Mouse (Mus musculus): ENCODE measurements at regions not wholly inside any gene's neighbourhood (a gene's known extent, or its start where the extent isn't known, plus 50 kb on each side); places are given as distances from the start of the nearest gene placed in this dataset.

- H3K27ac ChIP-seq (ENCODE audit: insufficient read depth, low read depth, low read length), result no peak overlapping the region
- H3K4me1 ChIP-seq (ENCODE audit: control insufficient read depth, insufficient read depth, low read length), result no peaks in the 10 kb centered on the region
- no peak for TF ChIP-seq POLR2A (IDR thresholded peaks at IDR 0.05; ENCODE audit: borderline replicate concordance, low read depth, low read length)
- TF ChIP-seq CTCF (IDR thresholded peaks at IDR 0.05; ENCODE audit: low read depth, low read length), result no peak
- H3K4me3 ChIP-seq (ENCODE audit: insufficient read depth, low read length), result no peak overlapping the region
Observed at GRCm38 (mm10) chr5:77576881-77577280, 169.0 kb upstream of the Igfbp7 start.

DNA sequence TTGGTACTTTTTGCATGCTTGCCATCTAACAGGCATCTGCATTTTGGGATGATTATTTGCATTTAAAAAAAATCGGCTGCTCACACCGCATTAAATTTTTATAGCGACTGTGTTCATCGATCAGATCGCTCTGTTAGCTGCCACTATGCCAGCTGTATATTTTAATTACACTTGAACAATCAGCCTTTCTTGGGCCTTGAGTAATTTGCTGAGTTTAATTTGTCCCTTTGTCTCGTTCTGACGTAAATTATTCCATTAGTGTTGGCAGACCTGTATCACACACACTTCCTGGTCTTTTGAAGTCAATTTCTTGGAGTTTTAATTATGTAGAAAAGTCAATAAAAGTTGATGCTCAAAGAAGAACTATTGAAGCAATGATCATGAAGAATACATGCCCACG is 167.9 kb upstream of the Igfbp7 start:
- TF ChIP-seq POLR2A (IDR thresholded peaks at IDR 0.05; ENCODE audit: borderline replicate concordance, low read depth, low read length) (no peak), CTCF (IDR thresholded peaks at IDR 0.05; ENCODE audit: low read depth, low read length) (no peak)
- H3K27ac ChIP-seq (ENCODE audit: insufficient read depth, low read depth, low read length), result no peak overlapping the region
- H3K4me1 ChIP-seq (ENCODE audit: control insufficient read depth, insufficient read depth, low read length), result no peaks in the 10 kb centered on the region
- H3K4me3 ChIP-seq (ENCODE audit: insufficient read depth, low read length), result no peak overlapping the region

GRCm38 (mm10) chr5:77570364-77570763 is 162.5 kb upstream of the Igfbp7 start:
- H3K4me3 ChIP-seq (ENCODE audit: insufficient read depth, low read length), result no peak overlapping the region
- no peak overlapping the region for H3K27ac ChIP-seq (ENCODE audit: insufficient read depth, low read depth, low read length)
- H3K4me1 ChIP-seq (ENCODE audit: control insufficient read depth, insufficient read depth, low read length), result no peaks in the 10 kb centered on the region
- TF ChIP-seq CTCF (IDR thresholded peaks at IDR 0.05; ENCODE audit: low read depth, low read length) (no peak), POLR2A (IDR thresholded peaks at IDR 0.05; ENCODE audit: borderline replicate concordance, low read depth, low read length) (no peak)

DNA sequence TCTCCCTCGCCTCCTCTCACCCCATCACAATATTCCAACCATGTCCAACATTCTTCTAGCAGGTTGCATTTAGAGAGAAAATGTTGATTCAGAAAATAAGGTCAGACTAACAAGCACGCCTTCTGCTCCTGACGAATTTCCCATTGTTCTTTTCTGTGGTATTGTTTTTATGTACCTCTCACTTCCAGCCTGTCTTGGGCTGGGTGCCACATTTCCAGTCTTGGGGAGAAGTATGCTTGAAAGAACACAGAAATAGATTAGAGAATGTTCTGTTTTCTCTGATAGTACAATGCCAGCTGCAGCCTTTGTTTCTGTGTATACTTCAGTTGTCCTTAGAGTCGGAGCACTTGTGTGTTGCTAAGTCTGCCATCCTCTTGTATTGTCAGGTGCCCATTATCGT is 160.3 kb upstream of the Igfbp7 start:
- H3K4me3 ChIP-seq (ENCODE audit: insufficient read depth, low read length), result no peak overlapping the region
- no peak overlapping the region for H3K27ac ChIP-seq (ENCODE audit: insufficient read depth, low read depth, low read length)
- TF ChIP-seq POLR2A (IDR thresholded peaks at IDR 0.05; ENCODE audit: borderline replicate concordance, low read depth, low read length), result no peak
- no peak for TF ChIP-seq CTCF (IDR thresholded peaks at IDR 0.05; ENCODE audit: low read depth, low read length)
- H3K4me1 ChIP-seq (ENCODE audit: control insufficient read depth, insufficient read depth, low read length), result no peaks in the 10 kb centered on the region

DNA sequence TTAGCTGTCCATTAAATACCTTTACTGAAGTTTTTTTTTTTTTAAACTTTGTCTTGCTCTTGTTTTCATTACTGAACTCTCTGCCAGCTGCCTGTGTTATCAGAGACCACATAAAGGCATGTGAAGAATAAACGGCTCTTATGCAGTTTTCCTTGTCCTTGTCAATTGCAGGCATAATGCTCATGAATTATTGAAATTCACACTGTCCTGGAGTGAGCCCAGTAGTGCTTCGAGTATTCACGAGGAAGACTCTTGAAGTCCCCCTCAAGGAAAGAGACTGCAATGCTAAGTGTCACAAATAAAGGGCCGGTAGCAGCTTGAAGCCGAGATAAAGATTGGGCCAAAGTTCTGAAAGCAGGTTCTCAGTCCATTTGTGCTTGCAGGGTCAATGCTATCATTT is 144.7 kb upstream of the Igfbp7 start:
- TF ChIP-seq POLR2A (IDR thresholded peaks at IDR 0.05; ENCODE audit: borderline replicate concordance, low read depth, low read length), result no peak
- no peak for TF ChIP-seq CTCF (IDR thresholded peaks at IDR 0.05; ENCODE audit: low read depth, low read length)
- H3K27ac ChIP-seq (ENCODE audit: insufficient read depth, low read depth, low read length), result no peak overlapping the region
- H3K4me3 ChIP-seq (ENCODE audit: insufficient read depth, low read length), result no peak overlapping the region
- H3K4me1 ChIP-seq (ENCODE audit: control insufficient read depth, insufficient read depth, low read length), result no peaks in the 10 kb centered on the region

DNA sequence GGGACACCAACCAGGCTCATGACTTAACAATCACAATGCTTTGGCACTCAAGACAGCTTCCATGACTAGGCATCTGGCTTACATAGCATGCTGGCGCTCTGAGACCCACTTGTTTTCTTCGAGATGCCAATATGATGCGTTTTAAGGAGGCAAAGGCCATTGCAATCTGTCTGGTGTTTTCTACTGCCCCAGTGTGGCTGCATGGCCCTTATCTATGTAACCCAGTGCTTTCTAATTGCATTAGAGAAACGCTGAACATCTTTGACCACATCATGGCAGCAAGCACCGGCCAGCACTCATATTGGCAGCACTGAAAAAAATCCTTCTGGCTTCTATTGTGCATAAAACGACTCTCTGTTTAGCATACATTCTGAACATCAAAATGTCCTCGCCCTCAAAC is 144.2 kb upstream of the Igfbp7 start:
- no peak overlapping the region for H3K4me3 ChIP-seq (ENCODE audit: insufficient read depth, low read length)
- H3K4me1 ChIP-seq (ENCODE audit: control insufficient read depth, insufficient read depth, low read length), result no peaks in the 10 kb centered on the region
- H3K27ac ChIP-seq (ENCODE audit: insufficient read depth, low read depth, low read length), result no peak overlapping the region

GRCm38 (mm10) chr5:77546001-77546620 is 138.3 kb upstream of the Igfbp7 start:
- no peak for TF ChIP-seq CTCF (IDR thresholded peaks at IDR 0.05; ENCODE audit: low read depth, low read length)
- TF ChIP-seq POLR2A (IDR thresholded peaks at IDR 0.05; ENCODE audit: borderline replicate concordance, low read depth, low read length), result no peak
- no peak overlapping the region for H3K27ac ChIP-seq (ENCODE audit: insufficient read depth, low read depth, low read length)
- H3K4me3 ChIP-seq (ENCODE audit: insufficient read depth, low read length), result no peak overlapping the region
- H3K4me1 ChIP-seq (ENCODE audit: control insufficient read depth, insufficient read depth, low read length), result no peaks in the 10 kb centered on the region

More for the DNA sequence above, 144.2 kb upstream of the Igfbp7 start:
- TF ChIP-seq CTCF (IDR thresholded peaks at IDR 0.05; ENCODE audit: low read depth, low read length) (no peak), POLR2A (IDR thresholded peaks at IDR 0.05; ENCODE audit: borderline replicate concordance, low read depth, low read length) (no peak)

DNA sequence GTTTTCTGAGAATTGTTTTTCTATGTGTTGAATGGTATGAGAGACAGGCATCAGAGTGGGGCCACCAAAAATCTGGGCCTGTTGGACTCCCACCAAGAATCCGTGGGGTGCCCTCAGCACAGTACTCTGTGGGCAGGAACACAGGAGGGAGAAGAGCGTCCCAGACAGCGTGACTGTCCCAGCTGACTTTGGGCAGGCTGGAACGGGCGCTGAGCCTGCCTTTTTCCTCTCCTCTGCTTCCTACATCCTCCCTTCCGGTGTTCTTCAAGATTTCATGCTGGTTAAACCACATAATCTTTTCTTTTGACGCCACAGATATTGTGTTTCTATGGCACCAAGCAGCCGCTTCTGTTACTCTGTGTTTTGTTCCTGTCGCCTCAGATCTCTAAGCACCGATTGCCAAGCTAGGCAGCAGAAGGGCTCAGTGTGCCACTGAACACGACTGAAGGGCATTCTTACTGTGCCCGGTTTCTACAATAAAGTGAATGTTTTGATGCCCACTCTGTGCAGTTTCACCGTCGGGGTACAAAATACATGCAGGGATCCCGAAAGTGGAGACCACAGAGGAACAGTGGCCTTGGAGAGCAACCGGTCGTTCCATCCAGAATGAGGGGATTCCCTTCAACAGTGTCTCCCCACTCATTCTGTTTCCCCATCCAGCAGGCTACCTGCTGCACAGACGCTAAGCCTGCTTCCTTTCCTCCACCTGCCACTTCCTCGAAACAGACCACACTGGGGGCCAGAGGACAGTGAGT is 124.6 kb upstream of the Igfbp7 start:
- no peak overlapping the region for H3K27ac ChIP-seq (ENCODE audit: insufficient read depth, low read depth, low read length)
- H3K4me1 ChIP-seq (ENCODE audit: control insufficient read depth, insufficient read depth, low read length), result peaks cover 9% of the 10 kb centered on the region
- H3K4me3 ChIP-seq (ENCODE audit: insufficient read depth, low read length), result no peak overlapping the region
- no peak for TF ChIP-seq POLR2A (IDR thresholded peaks at IDR 0.05; ENCODE audit: borderline replicate concordance, low read depth, low read length)
- no peak for TF ChIP-seq CTCF (IDR thresholded peaks at IDR 0.05; ENCODE audit: low read depth, low read length)

DNA sequence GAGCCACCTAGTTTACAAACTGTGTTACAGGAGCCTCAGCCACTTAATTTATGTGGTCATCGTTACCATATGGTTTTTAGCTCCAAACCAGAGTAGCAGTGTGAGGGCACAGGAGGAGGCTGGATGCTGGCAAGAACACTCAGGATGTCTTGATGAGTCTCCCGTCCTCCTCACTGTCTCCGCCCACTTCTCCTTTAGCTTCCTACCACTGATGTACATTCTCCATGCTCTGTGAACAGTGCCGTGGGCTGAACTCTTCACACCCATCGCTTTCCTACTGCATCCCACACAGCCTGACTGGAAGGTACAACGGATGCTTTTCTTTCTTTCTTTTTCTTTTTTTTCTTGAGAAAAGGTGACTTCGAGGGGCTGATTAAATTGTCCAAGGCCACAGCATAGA is 122.5 kb upstream of the Igfbp7 start:
- Histone ChIP-seq H3K27ac (ENCODE audit: insufficient read depth, low read depth, low read length) (peak overlapping the region; percentile 21; the same call in 1 of the 2 replicates), H3K4me3 (ENCODE audit: insufficient read depth, low read length) (no peak overlapping the region), H3K4me1 (ENCODE audit: control insufficient read depth, insufficient read depth, low read length) (peaks cover 9% of the 10 kb centered on the region)
- TF ChIP-seq CTCF (IDR thresholded peaks at IDR 0.05; ENCODE audit: low read depth, low read length), result no peak
- TF ChIP-seq POLR2A (IDR thresholded peaks at IDR 0.05; ENCODE audit: borderline replicate concordance, low read depth, low read length), result no peak

- TF ChIP-seq POLR2A (IDR thresholded peaks at IDR 0.05; ENCODE audit: borderline replicate concordance, low read depth, low read length) (no peak), CTCF (IDR thresholded peaks at IDR 0.05; ENCODE audit: low read depth, low read length) (no peak)
Observed at GRCm38 (mm10) chr5:77517252-77517651, 109.4 kb upstream of the Igfbp7 start.

More at GRCm38 (mm10) chr5:77517252-77517651, 109.4 kb upstream of the Igfbp7 start:
- H3K4me1 ChIP-seq (ENCODE audit: control insufficient read depth, insufficient read depth, low read length), result no peaks in the 10 kb centered on the region
- H3K4me3 ChIP-seq (ENCODE audit: insufficient read depth, low read length), result no peak overlapping the region
- no peak overlapping the region for H3K27ac ChIP-seq (ENCODE audit: insufficient read depth, low read depth, low read length)
